In genomic region chr15:85497981-85498475, GRCm38 (mm10) we compare ENCODE assay signal across 18 mouse cellular contexts. TPM values are rescaled to one million over a fixed set of nuclear protein-coding genes. Genes with fewer than 3 reads are reported as not detected.
DNase-seq lines count a peak whose midpoint lies in the region; ATAC-seq and TF ChIP-seq lines count a peak whose summit lies in the region.
"Had no signal": no experiment of that assay in that cellular context is flagged by ENCODE, and none has a peak within 500 bp of the region (broad histone marks: within the 10 kb centered on the region; RNA-seq: fewer than 3 reads in every experiment).

No protein-coding gene starts in this region.

- H3K9me3 ChIP-seq in embryonic facial prominence, embryonic 14.5 days (ENCODE audit: control insufficient read depth, low read length): no peaks in the 10 kb centered on the region
- no peaks in the 10 kb centered on the region for H3K9me3 ChIP-seq in hindbrain, embryonic 12.5 days (replicated peaks)
- H3K9me3 ChIP-seq in midbrain, embryonic 14.5 days (ENCODE audit: control insufficient read depth, low read length): no peaks in the 10 kb centered on the region
- H3K9me3 ChIP-seq: heart, embryonic 13.5 days; limb, embryonic 15.5 days had no signal

- no peak overlapping the region for H3K4me3 ChIP-seq in embryonic facial prominence, embryonic 14.5 days (ENCODE audit: low read depth, low read length)
- no peak overlapping the region for H3K4me3 ChIP-seq in hindbrain, embryonic 12.5 days
- H3K4me3 ChIP-seq in midbrain, embryonic 14.5 days (replicated peaks; ENCODE audit: low read depth, low read length): no peak overlapping the region
- H3K4me3 ChIP-seq: heart, embryonic 13.5 days; limb, embryonic 15.5 days had no signal

- peak; percentile 70; the same call in 1 of the 2 replicates for ATAC-seq in embryonic facial prominence, embryonic 14.5 days (ENCODE audit: low read depth)
- peak; percentile 83 for ATAC-seq in hindbrain, embryonic 12.5 days (ENCODE audit: low FRiP score)
- peak; percentile 68; the same call in 1 of the 2 replicates for ATAC-seq in midbrain, embryonic 14.5 days (ENCODE audit: low FRiP score, low TSS enrichment)
- no peak for ATAC-seq in megakaryocyte progenitor cell, adult 5-6 weeks (replicated peaks; ENCODE audit: poor library complexity)
- ATAC-seq: inflammation-experienced regulatory T-cells, adult 6 months had no signal

- no peaks in the 10 kb centered on the region for H3K27me3 ChIP-seq in embryonic facial prominence, embryonic 14.5 days (replicated peaks; ENCODE audit: control insufficient read depth, insufficient read depth, low read length)
- peaks cover 5% of the 10 kb centered on the region; the same call in 1 of the 2 replicates for H3K27me3 ChIP-seq in hindbrain, embryonic 12.5 days
- H3K27me3 ChIP-seq in midbrain, embryonic 14.5 days (ENCODE audit: control insufficient read depth, insufficient read depth, low read length): no peaks in the 10 kb centered on the region

- TF ChIP-seq CTCF in brain, embryonic 14.5 days (IDR thresholded peaks at IDR 0.05; ENCODE audit: borderline replicate concordance, extremely low read depth, insufficient read depth, insufficient read length): no peak

- no peaks in the 10 kb centered on the region for H3K36me3 ChIP-seq in embryonic facial prominence, embryonic 14.5 days (ENCODE audit: control insufficient read depth, insufficient read depth, low read length)
- H3K36me3 ChIP-seq in hindbrain, embryonic 12.5 days: no peaks in the 10 kb centered on the region
- no peaks in the 10 kb centered on the region for H3K36me3 ChIP-seq in midbrain, embryonic 14.5 days (ENCODE audit: control insufficient read depth, insufficient read depth, low read length)
- H3K36me3 ChIP-seq: heart, embryonic 13.5 days; limb, embryonic 15.5 days had no signal

- WGBS in embryonic facial prominence, embryonic 14.5 days: 50% methylated on average over 10 of the region's 10 CpGs
- 20% methylated on average over 10 of the region's 10 CpGs for WGBS in hindbrain, embryonic 12.5 days
- 8% methylated on average over 10 of the region's 10 CpGs for WGBS in midbrain, embryonic 14.5 days

- peaks cover 8% of the 10 kb centered on the region for H3K4me1 ChIP-seq in embryonic facial prominence, embryonic 14.5 days (ENCODE audit: control insufficient read depth, insufficient read depth, low read length)
- peaks cover 39% of the 10 kb centered on the region for H3K4me1 ChIP-seq in hindbrain, embryonic 12.5 days
- peaks cover 24% of the 10 kb centered on the region for H3K4me1 ChIP-seq in midbrain, embryonic 14.5 days (ENCODE audit: control insufficient read depth, insufficient read depth, low read length)

- peak; percentile 87 for DNase-seq in brain, embryonic 14.5 days (ENCODE audit: low read depth)
- DNase-seq in embryonic facial prominence, embryonic 14.5 days (ENCODE audit: low spot score): peak; percentile 48
- peak; percentile 71 for DNase-seq in midbrain, embryonic 14.5 days
- DNase-seq in right cerebral cortex, postnatal 14 days: no peak
- DNase-seq in left cerebral cortex, adult 8-10 months (ENCODE audit: low spot score in 2 of 2): no peak
- no peak for DNase-seq in thymus, postnatal 4 days
- DNase-seq: cerebellum, adult 9-11 months; gastrocnemius, postnatal 10 days; lung, embryonic 14.5 days had no signal

- no peak overlapping the region for H3K9ac ChIP-seq in embryonic facial prominence, embryonic 14.5 days (ENCODE audit: low read depth, low read length)
- no peak overlapping the region for H3K9ac ChIP-seq in hindbrain, embryonic 12.5 days
- H3K9ac ChIP-seq in midbrain, embryonic 14.5 days (replicated peaks; ENCODE audit: low read length): no peak overlapping the region
- H3K9ac ChIP-seq: heart, embryonic 13.5 days; limb, embryonic 15.5 days; lung, embryonic 14.5 days had no signal

- no peak overlapping the region for H3K27ac ChIP-seq in embryonic facial prominence, embryonic 14.5 days (replicated peaks; ENCODE audit: low read depth, low read length)
- H3K27ac ChIP-seq in hindbrain, embryonic 12.5 days: peak overlapping the region; percentile 81
- peak overlapping the region; percentile 49 for H3K27ac ChIP-seq in midbrain, embryonic 14.5 days (replicated peaks; ENCODE audit: low read depth, low read length)
- H3K27ac ChIP-seq: heart, embryonic 13.5 days; limb, embryonic 15.5 days had no signal

- TF ChIP-seq POLR2A in brain, embryonic 14.5 days (IDR thresholded peaks at IDR 0.05; ENCODE audit: borderline replicate concordance, extremely low read depth, insufficient read depth, insufficient read length, poor library complexity, severe bottlenecking): no peak

- no peak overlapping the region for H3K4me2 ChIP-seq in embryonic facial prominence, embryonic 14.5 days (ENCODE audit: low read depth, low read length)
- H3K4me2 ChIP-seq in hindbrain, embryonic 12.5 days (replicated peaks): no peak overlapping the region
- H3K4me2 ChIP-seq in midbrain, embryonic 14.5 days (ENCODE audit: low read length): no peak overlapping the region
- H3K4me2 ChIP-seq: heart, embryonic 13.5 days; limb, embryonic 15.5 days; lung, embryonic 14.5 days had no signal

RNA-seq across cellular contexts. Expression of gene 7530416G11Rik, which starts 5.0 kb away (rescaled TPM):
- 0.05 TPM in 1 of 2 replicates, not detected in the other for polyA plus RNA-seq in brain, embryonic 14.5 days (2012; rRNA removed)
- polyA plus RNA-seq in embryonic facial prominence, embryonic 14.5 days (2014; fragmentation: Nextera tagmentation; extraction: Ambion mirVana): not detected in 2 replicates
- polyA plus RNA-seq in hindbrain, embryonic 12.5 days (2016; fragmentation: Nextera tagmentation; extraction: Ambion mirVana): not detected in 2 replicates
- polyA plus RNA-seq in midbrain, embryonic 14.5 days (2014; fragmentation: Nextera tagmentation; extraction: Ambion mirVana): not detected in 2 replicates
- total RNA-seq in left cerebral cortex, adult 8-10 months (2022): not detected
- total RNA-seq in megakaryocyte progenitor cell, adult 5-6 weeks (2015): not detected in 2 replicates
- total RNA-seq in megakaryocyte progenitor cell, adult 5-6 weeks (2017): not detected in 2 replicates
- total RNA-seq: gastrocnemius, postnatal 10 days; layer of hippocampus, postnatal 25 days; megakaryocyte-erythroid progenitor cell, adult 5-6 weeks; MEL had no signal
- polyA plus RNA-seq: heart, embryonic 13.5 days; inflammation-experienced regulatory T-cells, adult 6 months; kidney, embryonic 16.5 days; limb, embryonic 15.5 days; lung, embryonic 14.5 days had no signal

Comparison
In these comparisons a context has a peak if more than half of its experiments do, and no peak if none do; other contexts are left out.
1. DNase-seq: peak in brain, embryonic 14.5 days (single experiment), embryonic facial prominence, embryonic 14.5 days (single experiment) and midbrain, embryonic 14.5 days (single experiment); none in right cerebral cortex, postnatal 14 days (single experiment), left cerebral cortex, adult 8-10 months (0 of 2) and thymus, postnatal 4 days (single experiment).